10 mouse cellular contexts compared by ENCODE assay signal in genomic region chr11:116648213-116648921, GRCm38 (mm10). TPM values are rescaled to one million over a fixed set of nuclear protein-coding genes. Genes with fewer than 3 reads are reported as not detected.
DNase-seq lines count a peak whose midpoint lies in the region; ATAC-seq and TF ChIP-seq lines count a peak whose summit lies in the region.
"Had no signal": no experiment of that assay in that cellular context is flagged by ENCODE, and none has a peak within 500 bp of the region (broad histone marks: within the 10 kb centered on the region; RNA-seq: fewer than 3 reads in every experiment).

No protein-coding gene starts in this region.

- TF ChIP-seq CTCF in liver, adult 2 months (IDR thresholded peaks at IDR 0.05; ENCODE audit: low read depth, low read length), result no peak

- DNase-seq in liver, adult 2 months (ENCODE audit: extremely low read depth, low read depth, low spot score), result peak; percentile 18
- DNase-seq in liver, result no peak
- no peak for DNase-seq in heart, embryonic 10.5 days (ENCODE audit: low spot score)
- DNase-seq in kidney, postnatal 4 days, result peak; percentile 82 to 88
- DNase-seq in frontal cortex, postnatal 10 days (ENCODE audit: low spot score in 2 of 2), result no peak
- DNase-seq: cerebellum, adult 11 months had no signal

- H3K79me2 ChIP-seq in liver, adult 2 months (ENCODE audit: control insufficient read depth, insufficient read depth, low read length), result no peaks in the 10 kb centered on the region

- no peaks in the 10 kb centered on the region; the same call in 1 of the 2 replicates for H3K27me3 ChIP-seq in liver, adult 2 months (ENCODE audit: control insufficient read depth, insufficient read depth, low read length)
- H3K27me3 ChIP-seq in heart, embryonic 10.5 days (ENCODE audit: insufficient read depth, poor library complexity, severe bottlenecking), result peaks cover 71% of the 10 kb centered on the region
- peaks cover 14% of the 10 kb centered on the region; the same call in 1 of the 2 replicates for H3K27me3 ChIP-seq in stomach, embryonic 16.5 days (ENCODE audit: control insufficient read depth, insufficient read depth, low read length)
- H3K27me3 ChIP-seq in forebrain, embryonic 12.5 days, result peaks cover 49% of the 10 kb centered on the region

- no peak for TF ChIP-seq POLR2A in liver, adult 2 months (IDR thresholded peaks at IDR 0.05; ENCODE audit: extremely low read depth, insufficient read depth, low read length)

- no peaks in the 10 kb centered on the region for H3K36me3 ChIP-seq in liver, adult 2 months (ENCODE audit: control insufficient read depth, insufficient read depth, low read length)
- no peaks in the 10 kb centered on the region for H3K36me3 ChIP-seq in heart, embryonic 10.5 days
- H3K36me3 ChIP-seq in stomach, embryonic 16.5 days (ENCODE audit: control insufficient read depth, insufficient read depth, low read length), result no peaks in the 10 kb centered on the region
- H3K36me3 ChIP-seq in forebrain, embryonic 12.5 days (replicated peaks), result no peaks in the 10 kb centered on the region
- H3K36me3 ChIP-seq: neural tube, embryonic 12.5 days had no signal

- H3K4me1 ChIP-seq in liver, adult 2 months (ENCODE audit: control insufficient read depth, insufficient read depth, low read length), result no peaks in the 10 kb centered on the region
- H3K4me1 ChIP-seq in heart, embryonic 10.5 days, result peaks cover 71% of the 10 kb centered on the region
- peaks cover 60% of the 10 kb centered on the region for H3K4me1 ChIP-seq in stomach, embryonic 16.5 days (ENCODE audit: control insufficient read depth, insufficient read depth, low read length)
- H3K4me1 ChIP-seq in forebrain, embryonic 12.5 days, result peaks cover 19% of the 10 kb centered on the region

- no peak overlapping the region for H3K4me3 ChIP-seq in liver, adult 2 months (ENCODE audit: insufficient read depth, low read depth, low read length)
- no peak overlapping the region for H3K4me3 ChIP-seq in heart, embryonic 10.5 days
- no peak overlapping the region for H3K4me3 ChIP-seq in stomach, embryonic 16.5 days (replicated peaks; ENCODE audit: low read length)
- H3K4me3 ChIP-seq in forebrain, embryonic 12.5 days (replicated peaks), result no peak overlapping the region
- H3K4me3 ChIP-seq: neural tube, embryonic 12.5 days had no signal

- no peak overlapping the region for H3K9ac ChIP-seq in liver, adult 2 months (ENCODE audit: low read depth, low read length)
- H3K9ac ChIP-seq in stomach, embryonic 16.5 days (ENCODE audit: low read length), result peak overlapping the region; percentile 38
- H3K9ac ChIP-seq in forebrain, embryonic 12.5 days, result no peak overlapping the region

- ATAC-seq in stomach, embryonic 16.5 days (ENCODE audit: insufficient read depth, low FRiP score), result peak; percentile 28; the same call in 1 of the 2 replicates
- no peak for ATAC-seq in forebrain, embryonic 12.5 days (ENCODE audit: low FRiP score)
- ATAC-seq in megakaryocyte progenitor cell, adult 5-6 weeks (replicated peaks; ENCODE audit: poor library complexity), result no peak

- 0 out of 2 replicates have a peak overlapping the region, but pooled peaks have one; percentile 14 for H3K4me2 ChIP-seq in stomach, embryonic 16.5 days (ENCODE audit: low read depth, low read length)
- no peak overlapping the region for H3K4me2 ChIP-seq in forebrain, embryonic 12.5 days
- H3K4me2 ChIP-seq: neural tube, embryonic 12.5 days had no signal

- H3K9me3 ChIP-seq in heart, embryonic 10.5 days, result no peaks in the 10 kb centered on the region
- H3K9me3 ChIP-seq in stomach, embryonic 16.5 days (replicated peaks; ENCODE audit: control insufficient read depth, low read length), result no peaks in the 10 kb centered on the region
- no peaks in the 10 kb centered on the region for H3K9me3 ChIP-seq in forebrain, embryonic 12.5 days
- H3K9me3 ChIP-seq: neural tube, embryonic 12.5 days had no signal

- 61% methylated on average over 18 of the region's 18 CpGs for WGBS in liver, adult 2 months
- 61% methylated on average over 18 of the region's 18 CpGs for WGBS in heart, embryonic 10.5 days
- whole genome bisulfite sequencing in stomach, embryonic 16.5 days, result 37% methylated on average over 18 of the region's 18 CpGs
- 65% methylated on average over 18 of the region's 18 CpGs for WGBS in forebrain, embryonic 12.5 days

- peak overlapping the region; percentile 71 for H3K27ac ChIP-seq in liver, adult 2 months (replicated peaks; ENCODE audit: insufficient read depth, low read depth, low read length)
- H3K27ac ChIP-seq in heart, embryonic 10.5 days, result peak overlapping the region; percentile 79
- H3K27ac ChIP-seq in stomach, embryonic 16.5 days (ENCODE audit: low read length), result peak overlapping the region; percentile 90
- no peak overlapping the region for H3K27ac ChIP-seq in forebrain, embryonic 12.5 days
- H3K27ac ChIP-seq: neural tube, embryonic 12.5 days had no signal

RNA-seq across cellular contexts. Expression of gene Prcd, which starts 5.0 kb away (rescaled TPM):
- 0.27 TPM in 1 of 2 replicates, not detected in the other for total RNA-seq in liver, adult 2 months (2014; rRNA removed)
- not detected in 2 replicates for polyA plus RNA-seq in liver, adult 2 months (2012; rRNA removed)
- 0.60 and 0.78 TPM in 2 replicates for polyA plus RNA-seq in heart, embryonic 10.5 days (2016; fragmentation: Nextera tagmentation; extraction: Ambion mirVana)
- polyA plus RNA-seq in stomach, embryonic 16.5 days (2015; fragmentation: Nextera tagmentation; extraction: Ambion mirVana), result 1.1 and 1.6 TPM in 2 replicates
- 0.76 and 1.3 TPM in 2 replicates for polyA plus RNA-seq in forebrain, embryonic 12.5 days (2016; fragmentation: Nextera tagmentation; extraction: Ambion mirVana)
- total RNA-seq in megakaryocyte progenitor cell, adult 5-6 weeks (2015), result 0.47 TPM in 1 of 2 replicates, not detected in the other
- total RNA-seq in megakaryocyte progenitor cell, adult 5-6 weeks (2017), result 0.17 TPM in 1 of 2 replicates, not detected in the other

RNA-seq across cellular contexts. Expression of gene Cygb, which starts 5.7 kb away (rescaled TPM):
- 2.6 and 4.8 TPM in 2 replicates for total RNA-seq in liver, adult 2 months (2014; rRNA removed)
- polyA plus RNA-seq in liver, adult 2 months (2012; rRNA removed), result 5.6 and 6.1 TPM in 2 replicates
- 1.0 and 2.8 TPM in 2 replicates for polyA plus RNA-seq in heart, embryonic 10.5 days (2016; fragmentation: Nextera tagmentation; extraction: Ambion mirVana)
- 19.6 and 24.8 TPM in 2 replicates for polyA plus RNA-seq in stomach, embryonic 16.5 days (2015; fragmentation: Nextera tagmentation; extraction: Ambion mirVana)
- polyA plus RNA-seq in forebrain, embryonic 12.5 days (2016; fragmentation: Nextera tagmentation; extraction: Ambion mirVana), result 4.2 and 4.3 TPM in 2 replicates
- total RNA-seq in megakaryocyte progenitor cell, adult 5-6 weeks (2015), result not detected in 2 replicates
- total RNA-seq in megakaryocyte progenitor cell, adult 5-6 weeks (2017), result not detected in 2 replicates

RNA-seq across cellular contexts. Expression of gene Rhbdf2, which starts 21.5 kb away (rescaled TPM):
- total RNA-seq in liver, adult 2 months (2014; rRNA removed), result 3.1 and 4.1 TPM in 2 replicates
- polyA plus RNA-seq in liver, adult 2 months (2012; rRNA removed), result 15.0 and 17.8 TPM in 2 replicates
- polyA plus RNA-seq in heart, embryonic 10.5 days (2016; fragmentation: Nextera tagmentation; extraction: Ambion mirVana), result 6.7 and 8.7 TPM in 2 replicates
- polyA plus RNA-seq in stomach, embryonic 16.5 days (2015; fragmentation: Nextera tagmentation; extraction: Ambion mirVana), result 8.2 and 9.3 TPM in 2 replicates
- polyA plus RNA-seq in forebrain, embryonic 12.5 days (2016; fragmentation: Nextera tagmentation; extraction: Ambion mirVana), result 1.4 and 1.9 TPM in 2 replicates
- 3.7 and 4.9 TPM in 2 replicates for total RNA-seq in megakaryocyte progenitor cell, adult 5-6 weeks (2015)
- total RNA-seq in megakaryocyte progenitor cell, adult 5-6 weeks (2017), result 2.7 and 3.5 TPM in 2 replicates

Comparison
In these comparisons a context has a peak if more than half of its experiments do, and no peak if none do; other contexts are left out.
1. DNase-seq: peak in liver, adult 2 months (single experiment) and kidney, postnatal 4 days (2 of 2); none in liver (single experiment), heart, embryonic 10.5 days (single experiment) and frontal cortex, postnatal 10 days (0 of 2).